Mouse (Mus musculus): ENCODE results near the gene Stam. TPM values are rescaled to one million over a fixed set of nuclear protein-coding genes. Genes with fewer than 3 reads are reported as not detected.

The Stam gene
- 79.9 and 83.9 TPM in 2 replicates for polyA plus RNA-seq (2012; rRNA removed)

GRCm38 (mm10) chr2:14073362-14074220 is at the start of gene Stam:
Gene Stam, plus strand, starts transcription at chr2:14074098.

GRCm38 (mm10) chr2:14055566-14056331 is 18.1 kb upstream of the Stam start, which contains the start of gene Hacd1:
Gene Hacd1, minus strand, starts transcription at chr2:14056135.

GRCm38 (mm10) chr2:14174334-14174733 is 100.4 kb downstream of the Stam start, which contains the start of gene Tmem236:
Gene Tmem236, plus strand, starts transcription at chr2:14174523.

Other genes with a start within 250 kb of the Stam start
- 64.8 and 70.9 TPM in 2 replicates for gene Hacd1, start 18.0 kb upstream of the Stam start, polyA plus RNA-seq (2012; rRNA removed)
- 0.18 and 0.24 TPM in 2 replicates for gene Tmem236, start 100.4 kb downstream of the Stam start, polyA plus RNA-seq (2012; rRNA removed)
- gene Mrc1, start 155.3 kb downstream of the Stam start, polyA plus RNA-seq (2012; rRNA removed), result 4.2 and 4.3 TPM in 2 replicates

All from central nervous system, embryonic 18 days (tissue).